8 mouse cellular contexts compared by ENCODE assay signal in the genomic region with DNA sequence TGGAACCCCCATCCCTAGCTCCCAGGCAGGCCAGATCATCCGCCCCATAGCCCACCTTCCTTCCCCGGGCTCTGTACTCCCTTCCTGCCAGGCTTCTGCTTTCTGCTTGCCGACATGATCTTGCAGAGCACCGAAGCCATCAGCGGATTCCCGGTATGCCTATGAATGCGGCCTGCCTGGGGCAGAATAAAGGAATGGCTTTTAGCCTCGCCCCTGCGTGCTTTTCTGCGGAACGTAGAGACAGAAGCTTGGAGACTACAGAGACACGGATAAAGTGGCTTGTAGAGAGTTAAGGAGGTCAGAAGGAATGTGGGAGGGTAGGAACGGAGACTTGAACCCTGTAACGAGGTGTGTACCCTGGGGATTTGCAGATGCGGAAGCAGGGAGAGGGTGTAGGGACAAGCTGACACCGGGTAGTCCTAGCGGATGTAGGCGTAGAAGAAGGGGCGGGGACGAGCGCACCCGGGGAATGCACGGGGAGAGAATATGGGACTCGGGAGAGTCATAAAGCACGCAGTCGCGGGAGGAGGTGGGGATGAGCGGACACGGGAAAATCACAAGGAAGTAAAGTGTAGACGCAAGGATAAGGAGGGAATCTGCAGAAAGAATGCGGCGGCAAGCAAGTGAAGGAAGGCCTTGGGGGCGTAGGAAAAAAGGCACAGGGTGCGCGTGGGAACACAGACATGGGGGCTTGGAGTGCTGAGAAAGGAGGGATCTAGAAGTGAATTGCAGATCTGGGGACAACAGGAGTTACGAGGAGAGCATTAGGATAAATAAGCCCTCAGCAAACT. TPM values are rescaled to one million over a fixed set of nuclear protein-coding genes. Genes with fewer than 3 reads are reported as not detected.
DNase-seq lines count a peak whose midpoint lies in the region; ATAC-seq and TF ChIP-seq lines count a peak whose summit lies in the region.

No protein-coding gene starts in this region.

- peak; percentile 58 for DNase-seq in Patski (ENCODE audit: low read depth, low spot score)
- DNase-seq in cerebellum, postnatal 25 days, result peak; percentile 62 to 72
- DNase-seq in frontal cortex, postnatal 14 days (ENCODE audit: low spot score in 2 of 2), result peak; percentile 55 to 58
- peak; percentile 55 to 67 for DNase-seq in layer of hippocampus, postnatal 10 days (ENCODE audit: low spot score in 2 of 2)
- peak; percentile 86 for DNase-seq in lung, postnatal 14 days
- peak; percentile 40 for DNase-seq in retina, adult 2 months (ENCODE audit: low read depth, low spot score)
- peak; percentile 81 for DNase-seq in thymus, postnatal 25 days

- no peaks in the 10 kb centered on the region for H3K36me3 ChIP-seq in hindbrain, embryonic 12.5 days

- H3K4me2 ChIP-seq in hindbrain, embryonic 12.5 days (replicated peaks), result peak overlapping the region; percentile 84

- under 1% methylated on average over 36 of the region's 36 CpGs for WGBS in hindbrain, embryonic 12.5 days

- peak overlapping the region; percentile 89 for H3K27ac ChIP-seq in hindbrain, embryonic 12.5 days

- H3K27me3 ChIP-seq in Patski, result no peaks in the 10 kb centered on the region
- no peaks in the 10 kb centered on the region for H3K27me3 ChIP-seq in hindbrain, embryonic 12.5 days

- POLR2A ChIA-PET in Patski (lab: Charles Lee), result interaction anchor here (0.7 to 1.1 kb wide), 2 partner anchors 15 to 20 kb away, joined by 3 read pairs; no protein-coding TSS in a partner anchor

- peak overlapping the region; percentile 67 for H3K9ac ChIP-seq in hindbrain, embryonic 12.5 days

- in situ Hi-C loops in Patski (cut with MboI; ENCODE audit: low pct_unique_long_range_greater_than_20kb), result loop anchor here (10.0 kb wide), 1 partner anchor 129 kb away; a partner anchor contains a TSS

- CTCF ChIA-PET in Patski (lab: Charles Lee), result interaction anchor here (0.8 to 2.2 kb wide), 4 partner anchors 8 to 20 kb away, joined by 3 to 11 read pairs (median 4); no protein-coding TSS in a partner anchor

- H3K4me1 ChIP-seq in hindbrain, embryonic 12.5 days, result peaks cover 18% of the 10 kb centered on the region

- ATAC-seq in Patski, result peak; percentile 89
- ATAC-seq in hindbrain, embryonic 12.5 days (ENCODE audit: low FRiP score), result peak; percentile 83

- H3K4me3 ChIP-seq in hindbrain, embryonic 12.5 days, result peak overlapping the region; percentile 51

- no peak for TF ChIP-seq CTCF in Patski (IDR thresholded peaks at IDR 0.05)

- no peaks in the 10 kb centered on the region for H3K9me3 ChIP-seq in hindbrain, embryonic 12.5 days (replicated peaks)

RNA-seq across cellular contexts. Expression of a gene that starts 0.6 kb away (rescaled TPM):
- polyA plus RNA-seq in Patski (2021), result 214 TPM
- polyA plus RNA-seq in hindbrain, embryonic 12.5 days (2016; fragmentation: Nextera tagmentation; extraction: Ambion mirVana), result 169 and 170 TPM in 2 replicates
- total RNA-seq in layer of hippocampus, postnatal 10 days (2021), result 10 to 100 TPM; 61.8 to 68.0 TPM

RNA-seq across cellular contexts. Expression of a gene that starts 0.6 kb away (rescaled TPM):
- 0.50 TPM for polyA plus RNA-seq in Patski (2021)
- polyA plus RNA-seq in hindbrain, embryonic 12.5 days (2016; fragmentation: Nextera tagmentation; extraction: Ambion mirVana), result 0.50 TPM in 1 of 2 replicates, not detected in the other
- total RNA-seq in layer of hippocampus, postnatal 10 days (2021), result 1 to 10 TPM; 2.0 to 2.1 TPM

RNA-seq across cellular contexts. Expression of a gene that starts 2.7 kb away (rescaled TPM):
- not detected for polyA plus RNA-seq in Patski (2021)
- not detected in 2 replicates for polyA plus RNA-seq in hindbrain, embryonic 12.5 days (2016; fragmentation: Nextera tagmentation; extraction: Ambion mirVana)
- not detected for total RNA-seq in layer of hippocampus, postnatal 10 days (2021)

RNA-seq across cellular contexts. Expression of a gene that starts 6.4 kb away (rescaled TPM):
- 0.23 TPM for polyA plus RNA-seq in Patski (2021)
- 0.27 TPM in 1 of 2 replicates, not detected in the other for polyA plus RNA-seq in hindbrain, embryonic 12.5 days (2016; fragmentation: Nextera tagmentation; extraction: Ambion mirVana)
- total RNA-seq in layer of hippocampus, postnatal 10 days (2021), result not detected

RNA-seq across cellular contexts. Expression of a gene that starts 15.9 kb away (rescaled TPM):
- not detected for polyA plus RNA-seq in Patski (2021)
- not detected in 2 replicates for polyA plus RNA-seq in hindbrain, embryonic 12.5 days (2016; fragmentation: Nextera tagmentation; extraction: Ambion mirVana)
- not detected for total RNA-seq in layer of hippocampus, postnatal 10 days (2021)

Comparison
In these comparisons a context has a peak if more than half of its experiments do, and no peak if none do; other contexts are left out.
1. Peak in every context shown above with its lines: DNase-seq, ATAC-seq, H3K4me3 ChIP-seq and H3K27ac ChIP-seq.